In genomic region chr9:123259896-123260610, GRCm38 (mm10) we compare ENCODE assay signal across 8 mouse cellular contexts. TPM values are rescaled to one million over a fixed set of nuclear protein-coding genes. Genes with fewer than 3 reads are reported as not detected.
DNase-seq lines count a peak whose midpoint lies in the region; ATAC-seq and TF ChIP-seq lines count a peak whose summit lies in the region.

No protein-coding gene starts in this region.

- H3K36me3 ChIP-seq in E14TG2a.4 (ENCODE audit: insufficient read depth, low read length), result no peaks in the 10 kb centered on the region

- peak; percentile 82 for DNase-seq in 3T3-L1 (ENCODE audit: low read depth, low spot score)
- DNase-seq in kidney, postnatal 4 days, result peak; percentile 63 to 76
- no peak for DNase-seq in lung, adult 2 months
- DNase-seq in retina, postnatal 7 days (ENCODE audit: low read depth, low spot score), result peak; percentile 40
- DNase-seq in urinary bladder, postnatal 36 days (ENCODE audit: low spot score in 2 of 2), result peak; percentile 77 to 83

- no peak for TF ChIP-seq POLR2A in lung, adult 2 months (IDR thresholded peaks at IDR 0.05; ENCODE audit: borderline replicate concordance, extremely low read depth, low read depth, low read length)

- peak overlapping the region; percentile 89 for H3K4me3 ChIP-seq in E14TG2a.4 (replicated peaks; ENCODE audit: low read length)
- H3K4me3 ChIP-seq in lung, adult 2 months (replicated peaks; ENCODE audit: extremely low read depth, low read depth, low read length), result peak overlapping the region; percentile 64

- H3K9me3 ChIP-seq in E14TG2a.4 (ENCODE audit: low read length), result no peaks in the 10 kb centered on the region

- no peaks in the 10 kb centered on the region; the same call in 1 of the 2 replicates for H3K4me1 ChIP-seq in E14TG2a.4 (replicated peaks; ENCODE audit: low read depth, low read length)
- H3K4me1 ChIP-seq in lung, adult 2 months (ENCODE audit: control insufficient read depth, insufficient read depth, low read length), result no peaks in the 10 kb centered on the region

- TF ChIP-seq CTCF in E14TG2a.4 (conservative IDR thresholded peaks at IDR 0.05; ENCODE audit: low read length), result no peak
- TF ChIP-seq CTCF in lung, adult 2 months (IDR thresholded peaks at IDR 0.05; ENCODE audit: insufficient read depth, low read length), result no peak

- peak; percentile 83 for ATAC-seq in common myeloid progenitor, adult 5-6 weeks (replicated peaks; ENCODE audit: low read depth, poor library complexity, severe bottlenecking)
- peak; percentile 7; the same call in 1 of the 2 replicates for ATAC-seq in granulocyte monocyte progenitor cell, adult 5-6 weeks (replicated peaks; ENCODE audit: poor library complexity, severe bottlenecking)

- peaks cover 60% of the 10 kb centered on the region for H3K27me3 ChIP-seq in E14TG2a.4 (ENCODE audit: insufficient read depth, low read length)

- under 1% methylated on average over 91 of the region's 92 CpGs for WGBS in lung, adult 2 months

RNA-seq across cellular contexts. Expression of gene Tmem158, which starts 0.5 kb away (rescaled TPM):
- 1.6 and 1.8 TPM in 2 replicates for total RNA-seq in common myeloid progenitor, adult 5-6 weeks (2017)
- total RNA-seq in granulocyte monocyte progenitor cell, adult 5-6 weeks (2014; fragmentation: Nextera tagmentation), result 2.3 TPM in 1 of 2 replicates, not detected in the other
- 0.65 TPM in 1 of 2 replicates, not detected in the other for total RNA-seq in granulocyte monocyte progenitor cell, adult 5-6 weeks (2017)
- polyA plus RNA-seq in lung, adult 2 months (2012; rRNA removed), result 7.3 and 14.5 TPM in 2 replicates

RNA-seq across cellular contexts. Expression of gene Cdcp1, which starts 44.2 kb away (rescaled TPM):
- 0.27 and 0.39 TPM in 2 replicates for total RNA-seq in common myeloid progenitor, adult 5-6 weeks (2017)
- not detected in 2 replicates for total RNA-seq in granulocyte monocyte progenitor cell, adult 5-6 weeks (2014; fragmentation: Nextera tagmentation)
- total RNA-seq in granulocyte monocyte progenitor cell, adult 5-6 weeks (2017), result 0.43 TPM in 1 of 2 replicates, not detected in the other
- polyA plus RNA-seq in lung, adult 2 months (2012; rRNA removed), result 10.8 and 14.2 TPM in 2 replicates
